Comparison of ENCODE assay signal across 8 mouse cellular contexts in genomic region chr2:156310945-156311344, GRCm38 (mm10). TPM values are rescaled to one million over a fixed set of nuclear protein-coding genes. Genes with fewer than 3 reads are reported as not detected.
DNase-seq lines count a peak whose midpoint lies in the region; ATAC-seq and TF ChIP-seq lines count a peak whose summit lies in the region.

No protein-coding gene starts in this region.

- no peak for TF ChIP-seq CTCF in kidney, postnatal 0 days (IDR thresholded peaks at IDR 0.05; ENCODE audit: low read depth)

- peak overlapping the region; percentile 81; the same call in 1 of the 2 replicates for H3K4me3 ChIP-seq in kidney, postnatal 0 days (replicated peaks; ENCODE audit: low read depth, low read length)
- H3K4me3 ChIP-seq in embryonic facial prominence, embryonic 15.5 days (replicated peaks): peak overlapping the region; percentile 92
- H3K4me3 ChIP-seq in limb, embryonic 12.5 days (replicated peaks): peak overlapping the region; percentile 91; the same call in 1 of the 2 replicates
- peak overlapping the region; percentile 83; the same call in 1 of the 2 replicates for H3K4me3 ChIP-seq in neural tube, embryonic 13.5 days

- H3K27ac ChIP-seq in kidney, postnatal 0 days: 0 out of 2 replicates have a peak overlapping the region, but pooled peaks have one; percentile 99
- H3K27ac ChIP-seq in embryonic facial prominence, embryonic 15.5 days (replicated peaks): no peak overlapping the region
- H3K27ac ChIP-seq in limb, embryonic 12.5 days: no peak overlapping the region
- H3K27ac ChIP-seq in neural tube, embryonic 13.5 days (replicated peaks): peak overlapping the region; percentile 98; the same call in 1 of the 2 replicates

- DNase-seq in kidney, postnatal 0 days (ENCODE audit: low spot score): no peak
- no peak for DNase-seq in kidney, postnatal 14 days
- no peak for DNase-seq in adrenal gland, postnatal 10 days
- DNase-seq in layer of hippocampus, postnatal 10 days (ENCODE audit: low spot score in 2 of 2): no peak
- DNase-seq in lung, postnatal 36 days: no peak

- WGBS in kidney, postnatal 0 days: 88% methylated on average over 5 of the region's 5 CpGs
- WGBS in embryonic facial prominence, embryonic 15.5 days: 91% methylated on average over 5 of the region's 5 CpGs
- WGBS in limb, embryonic 12.5 days: 95% methylated on average over 5 of the region's 5 CpGs
- 95% methylated on average over 5 of the region's 5 CpGs for WGBS in neural tube, embryonic 13.5 days

- no peak overlapping the region for H3K9ac ChIP-seq in kidney, postnatal 0 days (ENCODE audit: low read depth, low read length)
- H3K9ac ChIP-seq in embryonic facial prominence, embryonic 15.5 days: no peak overlapping the region
- no peak overlapping the region for H3K9ac ChIP-seq in limb, embryonic 12.5 days (replicated peaks)
- H3K9ac ChIP-seq in neural tube, embryonic 13.5 days: peak overlapping the region; percentile 96; the same call in 1 of the 2 replicates

- H3K4me1 ChIP-seq in kidney, postnatal 0 days (replicated peaks; ENCODE audit: insufficient read depth, low read length): no peaks in the 10 kb centered on the region
- H3K4me1 ChIP-seq in embryonic facial prominence, embryonic 15.5 days: peaks cover 11% of the 10 kb centered on the region; the same call in 1 of the 2 replicates
- H3K4me1 ChIP-seq in limb, embryonic 12.5 days (replicated peaks): peaks cover 11% of the 10 kb centered on the region; the same call in 1 of the 2 replicates
- H3K4me1 ChIP-seq in neural tube, embryonic 13.5 days (replicated peaks): peaks cover 18% of the 10 kb centered on the region

- no peaks in the 10 kb centered on the region for H3K27me3 ChIP-seq in kidney, postnatal 0 days (ENCODE audit: insufficient read depth, low read length)
- H3K27me3 ChIP-seq in embryonic facial prominence, embryonic 15.5 days: no peaks in the 10 kb centered on the region
- no peaks in the 10 kb centered on the region for H3K27me3 ChIP-seq in limb, embryonic 12.5 days
- H3K27me3 ChIP-seq in neural tube, embryonic 13.5 days: no peaks in the 10 kb centered on the region

- ATAC-seq in kidney, postnatal 0 days (replicated peaks; ENCODE audit: low FRiP score, low read depth): no peak
- no peak for ATAC-seq in embryonic facial prominence, embryonic 15.5 days (ENCODE audit: insufficient number of reproducible peaks, low FRiP score, low TSS enrichment, low read depth)
- ATAC-seq in limb, embryonic 12.5 days (ENCODE audit: insufficient number of reproducible peaks, insufficient read depth, low FRiP score, low TSS enrichment, low read depth): no peak
- no peak for ATAC-seq in neural tube, embryonic 13.5 days (ENCODE audit: low read depth)

- no peak overlapping the region for H3K4me2 ChIP-seq in kidney, postnatal 0 days (ENCODE audit: low read length)
- H3K4me2 ChIP-seq in embryonic facial prominence, embryonic 15.5 days (replicated peaks): no peak overlapping the region; the same call in 1 of the 2 replicates
- H3K4me2 ChIP-seq in limb, embryonic 12.5 days: peak overlapping the region; percentile 68
- peak overlapping the region; percentile 83 for H3K4me2 ChIP-seq in neural tube, embryonic 13.5 days

- 0 out of 2 replicates have a peak, but pooled peaks cover 3% of the 10 kb centered on the region for H3K36me3 ChIP-seq in kidney, postnatal 0 days (ENCODE audit: insufficient read depth, low read length)
- H3K36me3 ChIP-seq in embryonic facial prominence, embryonic 15.5 days: peaks cover 17% of the 10 kb centered on the region; the same call in 1 of the 2 replicates
- H3K36me3 ChIP-seq in limb, embryonic 12.5 days: peaks cover 31% of the 10 kb centered on the region
- H3K36me3 ChIP-seq in neural tube, embryonic 13.5 days: peaks cover 26% of the 10 kb centered on the region

- H3K9me3 ChIP-seq in kidney, postnatal 0 days (replicated peaks; ENCODE audit: low read length): no peaks in the 10 kb centered on the region
- H3K9me3 ChIP-seq in embryonic facial prominence, embryonic 15.5 days (replicated peaks): no peaks in the 10 kb centered on the region
- H3K9me3 ChIP-seq in limb, embryonic 12.5 days: no peaks in the 10 kb centered on the region
- H3K9me3 ChIP-seq in neural tube, embryonic 13.5 days: no peaks in the 10 kb centered on the region

RNA-seq across cellular contexts. Expression of gene Cnbd2, which starts 1.2 kb away (rescaled TPM):
- 14.7 and 16.2 TPM in 2 replicates for polyA plus RNA-seq in kidney, postnatal 0 days (2015; fragmentation: Nextera tagmentation; extraction: Ambion mirVana)
- 4.2 and 5.2 TPM in 2 replicates for polyA plus RNA-seq in embryonic facial prominence, embryonic 15.5 days (2015; fragmentation: Nextera tagmentation; extraction: Ambion mirVana)
- polyA plus RNA-seq in limb, embryonic 12.5 days (2016; fragmentation: Nextera tagmentation; extraction: Ambion mirVana): 4.7 and 5.2 TPM in 2 replicates
- 6.0 and 7.6 TPM in 2 replicates for polyA plus RNA-seq in neural tube, embryonic 13.5 days (2015; fragmentation: Nextera tagmentation; extraction: Ambion mirVana)
- 1 to 10 TPM; 1.5 to 2.0 TPM for total RNA-seq in adrenal gland, postnatal 10 days (2021)
- total RNA-seq in layer of hippocampus, postnatal 10 days (2021): 1 to 10 TPM; 2.9 to 4.7 TPM

RNA-seq across cellular contexts. Expression of gene Scand1, which starts 1.6 kb away (rescaled TPM):
- polyA plus RNA-seq in kidney, postnatal 0 days (2015; fragmentation: Nextera tagmentation; extraction: Ambion mirVana): 140 and 181 TPM in 2 replicates
- polyA plus RNA-seq in embryonic facial prominence, embryonic 15.5 days (2015; fragmentation: Nextera tagmentation; extraction: Ambion mirVana): 80.1 and 84.4 TPM in 2 replicates
- 88.7 and 106 TPM in 2 replicates for polyA plus RNA-seq in limb, embryonic 12.5 days (2016; fragmentation: Nextera tagmentation; extraction: Ambion mirVana)
- 88.6 and 105 TPM in 2 replicates for polyA plus RNA-seq in neural tube, embryonic 13.5 days (2015; fragmentation: Nextera tagmentation; extraction: Ambion mirVana)
- total RNA-seq in adrenal gland, postnatal 10 days (2021): 10 to 100 TPM; 96.3 to 98.8 TPM
- 100 to 1,000 TPM; 116 to 132 TPM for total RNA-seq in layer of hippocampus, postnatal 10 days (2021)

Comparison
In these comparisons a context has a peak if more than half of its experiments do, and no peak if none do; other contexts are left out.
1. H3K27ac ChIP-seq: peak in kidney, postnatal 0 days (single experiment) and neural tube, embryonic 13.5 days (single experiment); none in embryonic facial prominence, embryonic 15.5 days (single experiment) and limb, embryonic 12.5 days (single experiment).
2. H3K4me2 ChIP-seq: peak in limb, embryonic 12.5 days (single experiment) and neural tube, embryonic 13.5 days (single experiment); none in kidney, postnatal 0 days (single experiment) and embryonic facial prominence, embryonic 15.5 days (single experiment).
3. Peak in every context shown above with its lines, with median percentiles within 50 percentile points of each other: H3K4me3 ChIP-seq.